Mouse (Mus musculus) bone marrow, adult 2 months (tissue): Measurements from ENCODE around the gene Zfp286. TPM values are rescaled to one million over a fixed set of nuclear protein-coding genes. Genes with fewer than 3 reads are reported as not detected.
A peak's percentile ranks its signal among the peaks of the same experiment; 100 is the strongest.

Experiments used
- H3K27ac ChIP-seq: fragments of 200-500 bp; 2 replicates; pipeline ENCODE4 v1.5.1; 2012; ENCODE audit warnings: low read depth, mild to moderate bottlenecking, control low read depth, inconsistent platforms, low read length; ENCODE audit not compliant: control insufficient read depth, poor library complexity, insufficient read depth
- H3K4me1 ChIP-seq: fragments of 200-500 bp; 2 replicates; pipeline ENCODE4 v1.6.1; 2011; ENCODE audit warnings: low read length; ENCODE audit not compliant: control insufficient read depth, insufficient read depth
- H3K4me3 ChIP-seq: fragments of 200-500 bp; replicated peaks from 2 replicates; pipeline ENCODE3; 2011; ENCODE audit warnings: mild to moderate bottlenecking, low read depth, low read length, control low read depth; ENCODE audit not compliant: control insufficient read depth
- CTCF ChIP-seq: fragments of 200-500 bp; IDR thresholded peaks from 2 replicates; pipeline ENCODE4 v1.5.1; 2011; ENCODE audit warnings: low read length, control low read depth; ENCODE audit not compliant: control insufficient read depth, insufficient read depth
- POLR2A ChIP-seq: fragments of 200-500 bp; IDR thresholded peaks from 2 replicates; pipeline ENCODE4 v1.6.1; 2011; ENCODE audit warnings: low read depth, mild to moderate bottlenecking, control low read depth, low read length, borderline replicate concordance; ENCODE audit not compliant: control insufficient read depth
- WGBS: fragments of 180-500 bp; shearing (Covaris S2); methylation state at CpG from one replicate; pipeline ENCODE4 v1.1.7; 2018; 5-methylcytosine and 5-hydroxymethylcytosine counted together
- polyA plus RNA-seq: library from polyadenylated mRNA; stranded (reverse); fragments of >200 nt; gene quantifications from 2 replicates; pipeline ENCODE4 v1.2.4, GENCODE M21; 2011; ENCODE audit warnings: low replicate concordance; ENCODE audit not compliant: missing spikeins, insufficient read depth, insufficient read length

Zfp286 gene
- polyA plus RNA-seq, 1 experiment, result 2.6 TPM

DNA sequence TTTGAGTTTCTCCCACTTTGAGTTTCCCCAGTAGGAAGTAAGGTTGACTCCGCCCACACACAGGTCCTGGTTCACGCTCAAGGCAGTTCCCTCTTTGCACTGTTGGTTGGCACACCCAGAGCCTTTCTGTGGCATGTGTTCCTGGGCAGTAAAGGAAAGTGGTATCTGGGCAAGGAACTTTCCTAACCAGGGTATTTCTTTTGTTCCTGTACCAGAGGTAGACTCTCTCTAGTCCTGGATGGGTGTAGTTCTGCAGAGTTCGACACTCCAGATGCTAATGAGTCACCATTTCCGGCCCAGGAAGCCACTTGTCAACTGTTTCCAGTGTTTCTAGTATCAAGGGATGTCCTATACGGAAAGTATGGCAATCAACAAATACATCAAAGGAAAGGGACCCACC is 32.6 kb upstream of the Zfp286 start:
- Histone ChIP-seq H3K4me1 (peaks cover 2% of the 10 kb centered on the region; the same call in 1 of the 2 replicates), H3K4me3 (peak overlapping the region; percentile 29), H3K27ac (no peak overlapping the region; the same call in 1 of the 2 replicates)
- WGBS, result 6% methylated on average over 5 of the region's 5 CpGs
- TF ChIP-seq POLR2A (no peak), CTCF (no peak)

DNA sequence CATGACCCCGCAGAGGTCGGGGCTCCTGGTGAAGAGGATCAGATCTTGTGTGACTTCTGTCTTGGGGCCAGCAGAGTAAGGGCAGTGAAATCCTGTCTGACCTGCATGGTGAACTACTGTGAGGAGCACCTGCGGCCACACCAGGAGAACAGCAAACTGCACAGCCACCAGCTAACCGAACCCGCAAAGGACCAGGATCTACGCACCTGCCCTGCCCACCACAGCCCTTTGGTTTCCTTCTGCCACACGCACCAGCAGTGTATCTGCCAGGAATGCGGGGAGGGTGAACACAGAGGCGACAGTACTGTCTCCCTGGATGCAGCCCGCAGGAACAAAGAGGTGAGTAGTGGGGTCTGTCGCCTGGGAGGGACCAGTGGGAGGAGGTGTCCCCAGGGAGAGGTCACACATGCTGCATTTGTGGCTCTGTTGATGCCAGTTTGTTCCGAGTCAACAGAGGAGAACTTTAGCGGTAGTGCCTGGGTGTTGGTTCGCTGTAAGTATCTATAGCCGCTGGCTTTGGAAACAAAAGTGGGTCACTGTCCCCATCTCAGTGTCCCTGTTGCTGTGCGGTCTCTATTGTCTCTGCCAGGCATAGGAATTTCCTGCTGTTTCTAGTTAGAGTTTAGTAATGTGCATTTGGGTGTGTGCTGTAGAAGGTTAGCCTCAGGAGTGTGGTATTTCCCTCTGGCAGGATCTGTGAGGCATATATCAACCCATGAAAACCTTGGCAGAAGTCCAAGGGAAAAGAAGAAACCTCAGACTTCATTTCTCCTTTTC is 31.6 kb upstream of the Zfp286 start:
- WGBS, result 1% methylated on average over 16 of the region's 16 CpGs
- TF ChIP-seq CTCF (no peak), POLR2A (no peak)
- H3K27ac ChIP-seq, result peak overlapping the region; percentile 74
- peaks cover 2% of the 10 kb centered on the region; the same call in 1 of the 2 replicates for H3K4me1 ChIP-seq
- H3K4me3 ChIP-seq, result peak overlapping the region; percentile 79

DNA sequence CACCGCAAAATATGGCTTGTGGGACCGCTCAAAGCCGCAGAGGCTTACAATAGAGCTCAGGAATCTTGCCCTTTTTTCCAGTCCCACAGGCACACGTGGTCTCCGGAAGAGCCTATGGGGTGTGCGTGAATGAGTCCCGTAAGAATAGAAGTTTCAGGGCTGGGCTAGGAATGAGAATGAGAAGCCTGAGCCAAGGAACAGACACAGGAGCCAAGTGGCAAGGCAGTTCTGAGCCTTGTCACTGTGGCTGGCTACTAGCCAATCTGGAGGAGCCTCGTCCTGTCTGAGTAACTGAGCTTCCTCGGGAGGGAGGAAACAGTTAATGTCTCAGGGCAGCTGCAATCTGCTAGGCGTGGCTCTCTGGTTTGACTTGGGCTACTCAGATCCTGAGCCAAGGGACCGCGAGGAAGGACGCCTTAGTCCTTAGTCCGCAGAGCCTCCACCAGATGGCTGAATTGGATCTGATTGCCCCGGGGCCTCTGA is 30.8 kb upstream of the Zfp286 start, which contains the start of gene Trim16:
Gene Trim16 (plus strand): TSS at position 173 of the 483 bp plus-strand sequence.
- Histone ChIP-seq H3K4me1 (peaks cover 2% of the 10 kb centered on the region; the same call in 1 of the 2 replicates), H3K27ac (peak within 1 kb of the TSS; percentile 74), H3K4me3 (peak within 1 kb of the TSS; percentile 79)
- WGBS, result under 1% methylated on average over 15 of the region's 15 CpGs
- peak; percentile 43; the same call in 1 of the 2 replicates for TF ChIP-seq POLR2A
- no peak for TF ChIP-seq CTCF

- WGBS, result 47% methylated on average over 8 of the region's 8 CpGs
- Histone ChIP-seq H3K4me3 (no peak overlapping the region), H3K4me1 (peaks cover 2% of the 10 kb centered on the region; the same call in 1 of the 2 replicates), H3K27ac (no peak overlapping the region)
- TF ChIP-seq POLR2A, result no peak
- TF ChIP-seq CTCF, result no peak
These were observed 29.9 kb upstream of the Zfp286 start for GRCm38 (mm10) chr11:62819059-62819686.

GRCm38 (mm10) chr11:62816591-62816990 is 27.3 kb upstream of the Zfp286 start:
- TF ChIP-seq CTCF (no peak), POLR2A (no peak)
- Histone ChIP-seq H3K4me1 (peaks cover 2% of the 10 kb centered on the region; the same call in 1 of the 2 replicates), H3K4me3 (no peak overlapping the region), H3K27ac (no peak overlapping the region)
- 67% methylated on average over 6 of the region's 6 CpGs for WGBS

DNA sequence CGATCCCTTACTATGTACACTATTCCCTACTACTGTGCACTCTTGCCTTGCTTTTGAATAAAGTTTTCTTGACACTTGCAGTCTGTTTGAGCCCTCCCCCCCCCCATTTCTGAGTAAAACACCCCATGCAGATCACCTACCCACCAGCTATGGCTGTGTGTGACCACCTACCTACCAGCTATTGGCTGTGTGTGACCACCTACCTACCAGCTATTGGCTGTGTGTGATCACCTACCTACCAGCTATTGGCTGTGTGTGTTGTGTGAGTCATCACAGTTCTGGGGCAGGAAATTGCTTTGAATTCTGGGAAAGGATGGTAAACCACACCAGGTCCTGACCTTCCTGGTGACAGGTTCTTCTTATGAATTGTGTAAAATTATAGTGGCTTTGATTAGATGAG is 26.2 kb upstream of the Zfp286 start:
- Histone ChIP-seq H3K27ac (no peak overlapping the region), H3K4me1 (peaks cover 2% of the 10 kb centered on the region; the same call in 1 of the 2 replicates), H3K4me3 (no peak overlapping the region)
- 81% methylated on average over 1 of the region's 1 CpGs for WGBS
- TF ChIP-seq CTCF, result no peak

- TF ChIP-seq POLR2A, result no peak
- no peak for TF ChIP-seq CTCF
- WGBS, result 35% methylated on average over 4 of the region's 4 CpGs
- no peak overlapping the region for H3K4me3 ChIP-seq
- H3K4me1 ChIP-seq, result peaks cover 2% of the 10 kb centered on the region; the same call in 1 of the 2 replicates
- no peak overlapping the region for H3K27ac ChIP-seq
These were observed 25.4 kb upstream of the Zfp286 start for GRCm38 (mm10) chr11:62814625-62815024.

GRCm38 (mm10) chr11:62813970-62814624 is 24.8 kb upstream of the Zfp286 start:
- WGBS, result 58% methylated on average over 6 of the region's 6 CpGs
- Histone ChIP-seq H3K27ac (no peak overlapping the region), H3K4me1 (no peaks in the 10 kb centered on the region), H3K4me3 (no peak overlapping the region)
- no peak for TF ChIP-seq CTCF
- TF ChIP-seq POLR2A, result no peak
